Mouse (Mus musculus) testis, adult 2 months (tissue): Measurements from ENCODE around the gene Lmf2. TPM values are rescaled to one million over a fixed set of nuclear protein-coding genes. Genes with fewer than 3 reads are reported as not detected.
A peak's percentile ranks its signal among the peaks of the same experiment; 100 is the strongest.

Experiments used
- H3K27ac ChIP-seq: fragments of 200-500 bp; 2 replicates; pipeline ENCODE4 v1.5.1; 2012; ENCODE audit warnings: low read depth, low read length; ENCODE audit not compliant: control insufficient read depth, insufficient read depth
- H3K27me3 ChIP-seq: fragments of 200-500 bp; 2 replicates; pipeline ENCODE4 v1.6.1; 2012; ENCODE audit warnings: mild to moderate bottlenecking, low read length, moderate library complexity; ENCODE audit not compliant: control insufficient read depth, insufficient read depth
- H3K36me3 ChIP-seq: fragments of 200-500 bp; 2 replicates; pipeline ENCODE4 v1.6.1; 2012; ENCODE audit warnings: mild to moderate bottlenecking, low read length; ENCODE audit not compliant: control insufficient read depth, insufficient read depth
- H3K4me1 ChIP-seq: fragments of 200-500 bp; 2 replicates; pipeline ENCODE4 v1.6.1; 2012; ENCODE audit warnings: low read length; ENCODE audit not compliant: control insufficient read depth, insufficient read depth
- H3K4me3 ChIP-seq: fragments of 200-500 bp; 2 replicates; pipeline ENCODE4 v1.5.1; 2012; ENCODE audit warnings: low read depth, mild to moderate bottlenecking, low read length, moderate library complexity, mixed read lengths; ENCODE audit not compliant: control insufficient read depth
- CTCF ChIP-seq: fragments of 200-500 bp; IDR thresholded peaks from 2 replicates; pipeline ENCODE4 v1.5.1; 2012; ENCODE audit warnings: low read depth, mild to moderate bottlenecking, inconsistent platforms, low read length, moderate library complexity; ENCODE audit not compliant: control insufficient read depth, insufficient read depth, insufficient replicate concordance
- POLR2A ChIP-seq: fragments of 200-500 bp; IDR thresholded peaks from 2 replicates; pipeline ENCODE4 v1.6.1; 2012; ENCODE audit warnings: low read depth, mild to moderate bottlenecking, inconsistent platforms, low read length, moderate library complexity; ENCODE audit not compliant: control insufficient read depth
- polyA plus RNA-seq: library from polyadenylated mRNA; depleted of rRNA; stranded (reverse); fragments of >200 nt; gene quantifications from 2 replicates; pipeline ENCODE4 v1.2.3, GENCODE M21; 2012

The Lmf2 gene
- polyA plus RNA-seq, 1 experiment, result 46.6 TPM

- TF ChIP-seq POLR2A, result no peak
- peaks cover 2% of the 10 kb centered on the region for H3K36me3 ChIP-seq
Observed at GRCm38 (mm10) chr15:89365141-89365551, 9.7 kb upstream of the Lmf2 start.

DNA sequence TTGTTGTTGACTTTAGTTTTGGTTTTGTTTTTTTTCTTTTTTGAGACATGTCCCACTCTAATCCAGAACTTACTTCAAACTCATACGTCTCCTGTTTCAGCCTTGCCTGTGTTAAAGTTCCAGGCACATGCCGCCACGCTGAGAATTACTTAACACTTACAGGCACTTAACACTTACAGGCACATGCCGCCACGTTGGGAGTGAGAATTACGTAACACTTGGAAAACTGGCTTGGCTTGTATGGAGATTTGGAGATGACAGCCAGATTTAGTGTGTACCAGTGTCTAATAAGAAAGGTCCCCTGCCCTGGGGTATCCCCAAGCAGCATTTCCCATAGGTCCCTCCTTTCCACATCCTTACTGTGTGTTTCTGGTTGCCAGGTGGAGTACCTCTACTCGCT is 7.6 kb upstream of the Lmf2 start:
- peaks cover 2% of the 10 kb centered on the region for H3K36me3 ChIP-seq
- no peaks in the 10 kb centered on the region for H3K4me1 ChIP-seq
- no peak overlapping the region for H3K4me3 ChIP-seq
- no peak overlapping the region for H3K27ac ChIP-seq
- no peaks in the 10 kb centered on the region for H3K27me3 ChIP-seq
- TF ChIP-seq POLR2A (no peak), CTCF (no peak)

More at GRCm38 (mm10) chr15:89365141-89365551, 9.7 kb upstream of the Lmf2 start:
- no peaks in the 10 kb centered on the region for H3K4me1 ChIP-seq
- H3K27me3 ChIP-seq, result no peaks in the 10 kb centered on the region
- no peak overlapping the region for H3K4me3 ChIP-seq
- H3K27ac ChIP-seq, result no peak overlapping the region

DNA sequence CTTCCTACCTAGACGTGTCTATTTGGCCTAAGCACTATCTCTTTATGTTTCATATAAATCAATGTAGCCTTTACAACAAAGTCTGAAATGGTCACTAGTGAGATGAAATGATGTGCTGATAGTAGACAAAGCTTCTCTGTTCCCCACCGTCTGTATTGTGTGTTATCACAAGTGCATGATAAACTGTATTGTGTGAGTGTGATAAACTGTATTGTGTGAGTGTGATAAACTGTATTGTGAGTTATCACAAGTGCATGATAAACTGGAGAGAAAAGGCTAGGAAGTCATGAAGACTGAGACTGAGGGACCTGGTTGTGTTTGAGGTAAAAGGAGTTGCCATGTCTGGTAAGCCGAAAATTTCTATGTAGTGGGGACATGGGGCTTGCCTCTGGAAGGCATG is 3.3 kb upstream of the Lmf2 start:
- Histone ChIP-seq H3K4me3 (no peak overlapping the region), H3K36me3 (no peaks in the 10 kb centered on the region; the same call in 1 of the 2 replicates)

GRCm38 (mm10) chr15:89356372-89356771 is 913 bp upstream of the Lmf2 start:
- TF ChIP-seq POLR2A (no peak), CTCF (no peak)
- no peaks in the 10 kb centered on the region; the same call in none of the 2 replicates for H3K36me3 ChIP-seq
- H3K27me3 ChIP-seq, result no peaks in the 10 kb centered on the region
- peak overlapping the region; percentile 94 for H3K4me3 ChIP-seq
- no peak overlapping the region for H3K27ac ChIP-seq
- H3K4me1 ChIP-seq, result peaks cover 7% of the 10 kb centered on the region

More for the DNA sequence above, 3.3 kb upstream of the Lmf2 start:
- TF ChIP-seq POLR2A, result no peak
- peaks cover 7% of the 10 kb centered on the region for H3K4me1 ChIP-seq
- H3K27me3 ChIP-seq, result no peaks in the 10 kb centered on the region
- H3K27ac ChIP-seq, result no peak overlapping the region

- Histone ChIP-seq H3K27ac (no peak overlapping the region), H3K36me3 (peaks cover 2% of the 10 kb centered on the region), H3K4me1 (peaks cover 7% of the 10 kb centered on the region), H3K4me3 (peak overlapping the region; percentile 98), H3K27me3 (no peaks in the 10 kb centered on the region)
- TF ChIP-seq POLR2A (no peak; the same call in 1 of the 2 replicates), CTCF (no peak)
Observed at GRCm38 (mm10) chr15:89354455-89354854, 1.0 kb downstream of the Lmf2 start.

DNA sequence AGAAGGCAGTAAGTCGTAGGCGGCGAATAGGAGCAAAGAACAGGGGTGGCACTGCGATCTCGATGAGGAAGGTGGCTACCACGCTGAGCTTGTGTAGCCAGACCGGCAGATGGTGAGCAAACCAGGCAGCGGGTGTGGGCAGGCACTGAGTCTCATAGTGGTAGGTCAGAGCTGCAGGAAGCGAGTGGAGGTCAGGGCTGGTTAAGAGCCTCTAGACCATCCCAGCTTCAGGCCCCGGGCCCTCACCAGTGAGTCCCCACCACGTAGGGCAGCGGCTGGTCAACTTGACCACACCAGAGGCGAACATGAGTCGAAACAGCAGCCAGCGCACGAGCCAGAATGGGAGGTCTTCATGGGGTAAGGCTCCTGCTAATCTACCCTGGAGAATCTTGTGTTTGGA is 1.6 kb downstream of the Lmf2 start:
- Histone ChIP-seq H3K4me1 (peaks cover 7% of the 10 kb centered on the region), H3K36me3 (peaks cover 2% of the 10 kb centered on the region), H3K27ac (no peak overlapping the region), H3K27me3 (no peaks in the 10 kb centered on the region), H3K4me3 (no peak overlapping the region)
- TF ChIP-seq POLR2A, result no peak
- no peak for TF ChIP-seq CTCF

DNA sequence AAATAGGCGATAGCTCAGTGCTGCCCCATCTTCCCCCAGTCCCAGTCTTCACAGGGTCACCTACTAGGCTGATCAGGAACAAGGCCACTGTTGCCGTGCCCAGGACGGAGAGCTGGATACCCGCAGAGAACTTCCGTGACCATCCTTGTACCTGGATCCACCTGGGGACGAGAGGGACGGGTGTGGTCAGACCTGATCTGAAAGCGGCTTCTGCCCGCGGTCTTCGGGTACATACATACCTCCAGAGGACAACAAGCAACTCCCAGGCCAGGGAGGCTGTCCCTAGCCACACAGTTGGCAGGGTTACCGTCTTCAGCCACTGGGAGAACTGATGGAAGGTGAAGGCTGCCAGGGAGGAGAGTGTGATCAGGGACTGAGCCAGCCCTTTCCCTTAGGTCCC is 2.7 kb downstream of the Lmf2 start:
- H3K27me3 ChIP-seq, result no peaks in the 10 kb centered on the region
- H3K36me3 ChIP-seq, result peaks cover 2% of the 10 kb centered on the region
- H3K4me1 ChIP-seq, result peaks cover 7% of the 10 kb centered on the region
- no peak overlapping the region for H3K27ac ChIP-seq
- TF ChIP-seq POLR2A (no peak), CTCF (no peak)
- H3K4me3 ChIP-seq, result no peak overlapping the region

DNA sequence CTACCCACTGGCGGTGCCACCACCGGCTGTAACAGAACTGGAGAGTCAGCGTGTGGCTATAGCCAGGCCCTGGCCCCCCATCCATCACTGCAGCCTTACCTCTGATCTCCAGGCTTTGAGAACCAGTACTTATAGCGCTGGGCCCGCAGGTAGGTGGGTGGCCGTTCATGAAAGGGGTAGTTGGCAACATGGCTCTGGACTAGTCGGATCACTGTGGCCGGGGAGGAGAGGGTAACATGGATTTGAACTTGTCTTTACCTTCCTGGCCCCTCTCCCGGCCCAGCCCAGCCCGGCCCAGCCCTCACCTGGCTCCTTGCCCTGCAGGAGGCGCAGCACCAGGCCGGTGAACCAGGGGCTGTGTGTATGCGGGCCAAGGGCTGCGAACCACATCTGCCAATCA is 3.4 kb downstream of the Lmf2 start:
- Histone ChIP-seq H3K4me3 (no peak overlapping the region), H3K36me3 (peaks cover 2% of the 10 kb centered on the region), H3K27ac (no peak overlapping the region), H3K27me3 (no peaks in the 10 kb centered on the region), H3K4me1 (peaks cover 7% of the 10 kb centered on the region)
- TF ChIP-seq CTCF (no peak), POLR2A (no peak)
